In the genomic region with DNA sequence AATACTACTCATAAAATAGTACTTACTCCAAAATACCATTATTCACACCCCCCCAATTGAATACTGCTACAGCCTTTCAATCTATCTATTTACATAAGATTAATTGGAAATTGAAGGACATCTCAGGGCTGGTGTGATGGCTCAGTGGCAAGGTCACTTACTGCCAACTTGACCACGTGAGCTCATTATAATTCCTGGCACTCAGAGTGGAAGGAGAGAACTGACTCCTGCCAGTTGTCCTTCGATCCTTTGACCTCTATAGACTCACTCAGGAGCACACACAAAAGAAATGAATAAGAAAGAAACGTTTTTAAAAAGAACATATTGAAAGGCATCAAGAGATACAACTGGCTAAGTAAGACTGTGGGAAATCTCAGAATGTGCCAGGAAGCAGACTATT, we compare ENCODE assay signal across 35 mouse cellular contexts. TPM values are rescaled to one million over a fixed set of nuclear protein-coding genes. Genes with fewer than 3 reads are reported as not detected.
DNase-seq lines count a peak whose midpoint lies in the region; ATAC-seq and TF ChIP-seq lines count a peak whose summit lies in the region.
"Had no signal": no experiment of that assay in that cellular context is flagged by ENCODE, and none has a peak within 500 bp of the region (broad histone marks: within the 10 kb centered on the region; RNA-seq: fewer than 3 reads in every experiment).

No protein-coding gene starts in this region.

- H3K27me3 ChIP-seq in kidney, embryonic 16.5 days (ENCODE audit: insufficient read depth, low read length) = no peaks in the 10 kb centered on the region
- H3K27me3 ChIP-seq in ES-Bruce4 (ENCODE audit: control insufficient read depth, insufficient read depth, low read length, poor library complexity, severe bottlenecking) = no peaks in the 10 kb centered on the region
- H3K27me3 ChIP-seq: forebrain, embryonic 13.5 days; heart, embryonic 15.5 days had no signal

- no peak for TF ChIP-seq CTCF in ES-Bruce4 (IDR thresholded peaks at IDR 0.05; ENCODE audit: low read depth, low read length)

- H3K4me1 ChIP-seq in kidney, embryonic 16.5 days (ENCODE audit: insufficient read depth, low read length) = peaks cover 10% of the 10 kb centered on the region; the same call in 1 of the 2 replicates
- H3K4me1 ChIP-seq in ES-Bruce4 (ENCODE audit: control insufficient read depth, insufficient read depth, low read length) = no peaks in the 10 kb centered on the region

- no peak overlapping the region for H3K27ac ChIP-seq in kidney, embryonic 16.5 days (ENCODE audit: low read length)
- H3K27ac ChIP-seq in ES-Bruce4 (ENCODE audit: insufficient read depth, low read length) = 0 out of 2 replicates have a peak overlapping the region, but pooled peaks have one; percentile 6
- H3K27ac ChIP-seq: forebrain, embryonic 13.5 days; heart, embryonic 15.5 days; liver, embryonic 13.5 days; macrophage had no signal

- H3K9ac ChIP-seq in kidney, embryonic 16.5 days (replicated peaks; ENCODE audit: low read length) = no peak overlapping the region
- no peak overlapping the region for H3K9ac ChIP-seq in ES-Bruce4 (ENCODE audit: low read depth, poor library complexity, severe bottlenecking)
- H3K9ac ChIP-seq: heart, embryonic 15.5 days; liver, embryonic 13.5 days had no signal

- WGBS in kidney, embryonic 16.5 days = 95% methylated on average over 3 of the region's 3 CpGs

- H3K4me3 ChIP-seq in kidney, embryonic 16.5 days (ENCODE audit: low read length) = no peak overlapping the region
- H3K4me3 ChIP-seq in ES-Bruce4 (ENCODE audit: low read depth, low read length) = no peak overlapping the region

- intact Hi-C loops in gastrocnemius, postnatal 36 days (cut with DNase I) = loop anchor here (5.0 to 10.0 kb wide), 2 partner anchors 34 to 201 kb away; partner anchors contain the start of gene Cox7a1

- peak; percentile 5 for DNase-seq in adrenal gland, postnatal 14 days
- DNase-seq in adrenal gland, adult 18-20 months (ENCODE audit: low spot score in 2 of 2) = no peak
- DNase-seq in kidney, adult 9 months = peak; percentile 72
- peak; percentile 51 to 71 for DNase-seq in kidney, postnatal 25 days
- no peak for DNase-seq in gastrocnemius, postnatal 36 days
- DNase-seq: adrenal gland, adult 8-10 months; cerebellum, adult 8-10 months; cerebellum, postnatal 36 days; gastrocnemius, postnatal 14 days; layer of hippocampus, postnatal 36 days; left cerebral cortex, postnatal 4 days; liver, embryonic 13.5 days; lung, adult 2 months; lung, postnatal 10 days; right cerebral cortex, postnatal 25 days; thymus, postnatal 14 days had no signal

- no peak overlapping the region for H3K4me2 ChIP-seq in kidney, embryonic 16.5 days (replicated peaks; ENCODE audit: low read depth, low read length)

- no peaks in the 10 kb centered on the region for H3K9me3 ChIP-seq in kidney, embryonic 16.5 days (ENCODE audit: low read length)
- peaks cover 28% of the 10 kb centered on the region for H3K9me3 ChIP-seq in ES-Bruce4 (replicated peaks; ENCODE audit: control insufficient read depth, insufficient read depth, low read length, poor library complexity, severe bottlenecking)
- H3K9me3 ChIP-seq: forebrain, embryonic 13.5 days; heart, embryonic 10.5 days; heart, embryonic 15.5 days; liver, embryonic 13.5 days had no signal

- no peaks in the 10 kb centered on the region for H3K36me3 ChIP-seq in kidney, embryonic 16.5 days (ENCODE audit: insufficient read depth, low read length)
- no peaks in the 10 kb centered on the region for H3K36me3 ChIP-seq in ES-Bruce4 (ENCODE audit: control insufficient read depth, insufficient read depth, low read length, poor library complexity, severe bottlenecking)
- H3K36me3 ChIP-seq: heart, embryonic 10.5 days; heart, embryonic 15.5 days; liver, embryonic 13.5 days had no signal

- TF ChIP-seq EP300 in ES-Bruce4 (IDR thresholded peaks at IDR 0.05; ENCODE audit: insufficient read depth, low read depth, low read length) = no peak

- TF ChIP-seq POLR2A in ES-Bruce4 (IDR thresholded peaks at IDR 0.05; ENCODE audit: insufficient read depth, low read length) = no peak

- no peak for ATAC-seq in kidney, embryonic 16.5 days (ENCODE audit: low FRiP score, low TSS enrichment)
- ATAC-seq: activated CD4-positive, CD25-positive, alpha-beta regulatory T cell, adult 4 months had no signal

RNA-seq across cellular contexts. Expression of gene Polr2i, which starts 15.9 kb away (rescaled TPM):
- total RNA-seq in adrenal gland, postnatal 14 days (2021) = 95.5 and 99.4 TPM in 2 replicates
- 10 to 100 TPM; 51.1 to 64.1 TPM for total RNA-seq in adrenal gland, adult 18-20 months (2021)
- 145 and 146 TPM in 2 replicates for polyA plus RNA-seq in kidney, embryonic 16.5 days (2015; fragmentation: Nextera tagmentation; extraction: Ambion mirVana)
- polyA plus RNA-seq in ES-Bruce4 (2011; ENCODE audit: insufficient read depth, insufficient read length, low read depth, missing spikeins) = 58.7 and 65.4 TPM in 2 replicates
- total RNA-seq in gastrocnemius, postnatal 36 days (2021) = 10 to 100 TPM; 53.9 to 58.8 TPM

RNA-seq across cellular contexts. Expression of gene Tbcb, which starts 16.2 kb away (rescaled TPM):
- total RNA-seq in adrenal gland, postnatal 14 days (2021) = 67.7 and 75.4 TPM in 2 replicates
- 10 to 100 TPM; 86.2 to 93.6 TPM for total RNA-seq in adrenal gland, adult 18-20 months (2021)
- polyA plus RNA-seq in kidney, embryonic 16.5 days (2015; fragmentation: Nextera tagmentation; extraction: Ambion mirVana) = 180 and 206 TPM in 2 replicates
- 86.6 and 90.0 TPM in 2 replicates for polyA plus RNA-seq in ES-Bruce4 (2011; ENCODE audit: insufficient read depth, insufficient read length, low read depth, missing spikeins)
- total RNA-seq in gastrocnemius, postnatal 36 days (2021) = 10 to 100 TPM; 29.9 to 30.0 TPM

RNA-seq across cellular contexts. Expression of gene Capns1, which starts 17.3 kb away (rescaled TPM):
- 526 and 534 TPM in 2 replicates for total RNA-seq in adrenal gland, postnatal 14 days (2021)
- total RNA-seq in adrenal gland, adult 18-20 months (2021) = 100 to 1,000 TPM; 575 to 621 TPM
- 105 and 111 TPM in 2 replicates for polyA plus RNA-seq in kidney, embryonic 16.5 days (2015; fragmentation: Nextera tagmentation; extraction: Ambion mirVana)
- 359 and 396 TPM in 2 replicates for polyA plus RNA-seq in ES-Bruce4 (2011; ENCODE audit: insufficient read depth, insufficient read length, low read depth, missing spikeins)
- 100 to 1,000 TPM; 188 to 196 TPM for total RNA-seq in gastrocnemius, postnatal 36 days (2021)

RNA-seq across cellular contexts. Expression of gene Ovol3, which starts 19.6 kb away (rescaled TPM):
- total RNA-seq in adrenal gland, postnatal 14 days (2021) = not detected in 2 replicates
- not detected for total RNA-seq in adrenal gland, adult 18-20 months (2021)
- polyA plus RNA-seq in kidney, embryonic 16.5 days (2015; fragmentation: Nextera tagmentation; extraction: Ambion mirVana) = not detected in 2 replicates
- not detected in 2 replicates for polyA plus RNA-seq in ES-Bruce4 (2011; ENCODE audit: insufficient read depth, insufficient read length, low read depth, missing spikeins)
- not detected for total RNA-seq in gastrocnemius, postnatal 36 days (2021)
- total RNA-seq: adrenal gland, adult 8-10 months; heart, postnatal 25 days; layer of hippocampus, postnatal 36 days; left cerebral cortex, postnatal 4 days; megakaryocyte-erythroid progenitor cell, adult 5-6 weeks; MEL; monocyte, adult 5-6 weeks had no signal
- polyA plus RNA-seq: activated CD4-positive, CD25-positive, alpha-beta regulatory T cell, adult 4 months; C2C12; embryonic facial prominence, embryonic 11.5 days; forebrain, embryonic 13.5 days; heart, embryonic 10.5 days; heart, embryonic 15.5 days; hindbrain, embryonic 11.5 days; hindbrain, embryonic 16.5 days; intestine, embryonic 14.5 days; large intestine, adult 2 months; liver, embryonic 13.5 days; lung, adult 2 months; macrophage; neural tube, embryonic 14.5 days; urinary bladder, adult 2 months had no signal

RNA-seq across cellular contexts. Expression of gene Cox7a1, which starts 31.9 kb away (rescaled TPM):
- total RNA-seq in adrenal gland, postnatal 14 days (2021) = 1,359 and 1,375 TPM in 2 replicates
- total RNA-seq in adrenal gland, adult 18-20 months (2021) = 100 to 1,000 TPM; 349 to 810 TPM
- 11.7 and 13.8 TPM in 2 replicates for polyA plus RNA-seq in kidney, embryonic 16.5 days (2015; fragmentation: Nextera tagmentation; extraction: Ambion mirVana)
- polyA plus RNA-seq in ES-Bruce4 (2011; ENCODE audit: insufficient read depth, insufficient read length, low read depth, missing spikeins) = 21.7 and 21.8 TPM in 2 replicates
- total RNA-seq in gastrocnemius, postnatal 36 days (2021) = 1,000 to 10,000 TPM in 1 of 2 experiments, 100 to 1,000 TPM in 1; 976 to 1,017 TPM
- total RNA-seq: monocyte, adult 5-6 weeks had no signal

Comparison
In these comparisons a context has a peak if more than half of its experiments do, and no peak if none do; other contexts are left out.
1. DNase-seq: peak in adrenal gland, postnatal 14 days (single experiment), kidney, adult 9 months (single experiment) and kidney, postnatal 25 days (2 of 2); none in adrenal gland, adult 18-20 months (0 of 2) and gastrocnemius, postnatal 36 days (0 of 2).